Mouse (Mus musculus) NIH3T3 (cell line): ENCODE data around the gene Psmd3.
"Not testable (repeated sequence)": the region's sequence is repeated elsewhere in the genome, so short reads cannot be mapped to it uniquely, and the experiment has no call there.

Source experiments
- DNase-seq: peaks from one replicate; pipeline ENCODE4 v3.0.0-alpha.2; 2012; ENCODE audit warnings: low read depth

Gene Psmd3

DNA sequence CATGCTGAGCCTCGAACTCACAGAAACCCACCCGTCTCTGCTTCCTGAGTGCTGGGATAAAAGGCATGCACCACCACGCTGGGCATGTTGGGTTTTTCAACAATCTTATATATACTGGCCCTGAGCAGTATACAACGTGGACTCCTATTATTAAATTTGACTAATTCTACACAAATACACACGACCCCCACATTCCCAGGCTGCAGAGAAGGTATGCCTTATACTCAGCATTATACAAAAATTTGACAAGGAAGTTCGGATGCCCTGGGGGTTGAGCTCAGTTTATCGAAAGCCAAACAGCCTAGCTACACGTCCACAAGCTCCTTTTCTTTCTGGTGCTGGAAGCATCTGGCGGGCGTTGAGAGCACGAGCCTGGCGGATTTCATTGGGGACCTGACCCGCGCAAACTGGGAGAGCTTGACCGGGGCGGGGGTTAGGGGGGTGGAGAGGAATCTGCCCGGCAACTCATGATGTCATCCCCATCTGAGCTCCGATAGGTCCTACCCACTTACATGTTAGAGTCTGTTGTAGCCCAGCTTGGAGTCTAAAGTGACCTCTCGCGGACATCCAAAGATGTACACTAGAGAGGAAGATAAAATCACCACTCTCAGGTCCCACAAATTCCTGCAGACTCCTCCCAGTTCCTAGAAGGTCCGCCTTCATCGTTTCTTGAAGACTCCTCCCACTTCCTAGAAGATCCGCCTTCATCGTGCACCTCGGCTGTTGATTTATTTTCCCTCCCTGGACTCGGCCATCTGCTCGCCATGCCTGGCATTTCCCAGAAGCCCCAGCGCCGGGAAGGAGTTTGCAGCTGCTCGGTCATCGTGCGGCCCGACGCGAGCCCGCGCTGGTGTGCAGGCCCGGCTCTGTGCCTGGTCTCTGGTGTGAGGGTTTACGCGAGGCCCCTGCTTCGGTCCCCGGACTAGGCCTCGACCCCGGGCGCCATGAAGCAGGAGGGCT lies at the start of gene Psmd3:
Psmd3 (plus strand) TSS at position 769 of the 960 bp plus-strand sequence.
- peak; percentile 98 for DNase-seq

DNA sequence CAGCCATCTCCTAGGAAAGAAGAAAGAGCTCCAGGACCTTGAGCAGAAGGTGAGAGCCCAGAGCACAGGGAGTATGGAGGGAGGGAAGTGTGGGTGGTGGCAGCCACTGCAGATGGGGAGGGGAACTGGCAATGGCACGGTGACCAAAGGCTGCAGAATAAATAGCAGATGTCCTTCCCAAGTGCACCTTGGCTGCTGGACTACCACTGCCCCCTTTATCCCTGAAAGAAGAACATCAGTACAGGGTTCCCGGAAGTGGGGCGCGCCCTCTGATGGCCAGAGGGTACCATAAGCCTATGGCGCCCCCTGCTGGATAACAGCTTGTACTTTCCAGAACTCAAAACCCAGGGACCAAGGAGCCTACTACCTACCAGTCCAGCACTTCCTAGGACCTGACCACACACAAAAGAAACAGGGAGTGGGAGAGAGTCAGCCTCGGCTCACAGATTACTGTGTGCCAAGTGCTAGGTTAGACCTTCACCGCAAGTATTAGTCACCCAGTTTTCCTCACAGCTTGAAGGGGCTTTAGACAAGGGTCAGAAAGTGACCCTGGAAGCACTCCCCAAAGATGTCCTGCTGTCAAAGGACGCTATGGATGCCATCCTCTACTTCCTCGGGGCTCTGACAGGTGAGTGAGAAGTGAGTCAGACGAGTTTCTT lies 46.9 kb upstream of the Psmd3 start:
- DNase-seq: peak; percentile 44

DNA sequence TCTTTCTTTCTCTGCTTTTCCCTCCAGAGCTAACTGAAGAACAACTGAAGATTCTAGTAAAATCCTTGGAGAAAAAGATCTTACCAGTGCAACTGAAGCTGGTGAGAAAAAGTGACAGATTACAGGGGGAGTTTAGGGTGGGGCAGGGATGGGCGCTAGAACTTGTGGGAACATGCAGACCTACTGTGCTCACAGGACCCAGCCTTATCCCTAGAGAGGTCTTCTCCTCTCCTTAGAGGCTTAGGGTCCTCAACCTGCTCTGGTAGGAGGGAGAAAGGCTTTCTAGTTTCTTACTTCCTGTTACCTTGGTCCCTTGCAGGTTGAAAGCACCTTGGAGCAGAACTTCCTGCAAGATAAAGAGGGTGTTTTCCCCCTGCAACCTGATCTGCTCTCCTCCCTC lies 44.9 kb upstream of the Psmd3 start:
- DNase-seq: no peak

DNA sequence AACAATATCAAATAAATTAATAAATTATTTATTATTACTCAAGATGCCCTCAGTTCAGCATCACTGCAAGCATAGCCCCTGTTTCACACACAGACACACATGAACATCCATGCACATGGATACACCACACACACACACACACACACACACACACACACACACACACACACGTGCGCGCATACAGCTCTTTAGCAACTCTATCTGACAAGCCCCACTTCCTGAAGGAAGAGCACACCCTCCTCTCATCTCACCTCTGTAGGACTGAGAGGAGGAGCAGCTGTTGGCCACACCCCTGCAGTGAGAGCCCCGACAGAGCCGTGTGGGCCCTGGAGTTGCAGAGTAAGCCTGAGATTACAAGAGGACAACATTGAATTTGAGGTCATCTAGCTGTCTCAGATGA lies 42.3 kb upstream of the Psmd3 start:
- no peak for DNase-seq

DNA sequence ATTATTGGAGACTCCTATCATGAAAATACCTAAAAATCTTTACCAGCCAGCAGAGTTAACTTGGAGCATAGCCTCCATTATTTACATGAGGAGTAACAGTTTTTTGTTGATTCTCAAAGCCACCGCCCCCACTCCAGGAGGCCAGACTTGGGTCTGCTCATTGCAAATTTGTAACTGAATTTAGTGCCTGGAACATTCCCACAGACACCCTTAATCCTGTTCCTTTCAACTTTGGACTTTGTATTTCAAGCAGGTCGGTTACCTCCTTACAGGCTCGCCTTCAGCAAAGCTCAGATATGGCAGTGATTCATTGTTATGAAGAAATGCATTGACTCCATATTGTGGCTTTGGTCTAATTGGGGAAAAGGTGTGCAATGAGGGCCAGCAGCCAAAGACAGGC lies 37.6 kb upstream of the Psmd3 start:
- DNase-seq: no peak

DNA sequence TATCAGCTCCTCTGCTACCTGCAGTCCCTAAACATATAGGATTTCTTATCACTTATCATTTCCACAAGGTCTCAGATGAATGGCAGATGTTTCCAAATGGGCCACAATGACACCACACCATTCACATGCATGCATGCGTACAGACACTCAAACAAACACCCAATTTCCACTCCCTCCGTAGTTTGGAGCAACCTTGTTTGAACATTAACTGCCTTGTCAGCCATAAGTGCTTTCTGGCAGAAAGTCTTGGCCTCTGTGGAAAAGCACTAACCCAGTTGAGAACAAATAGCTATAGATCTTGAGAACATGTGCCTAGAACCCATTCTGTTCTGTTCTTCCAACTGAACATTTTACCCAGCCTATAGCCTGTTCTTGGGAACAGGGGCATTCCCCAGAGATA lies 36.4 kb upstream of the Psmd3 start:
- DNase-seq: no peak

DNA sequence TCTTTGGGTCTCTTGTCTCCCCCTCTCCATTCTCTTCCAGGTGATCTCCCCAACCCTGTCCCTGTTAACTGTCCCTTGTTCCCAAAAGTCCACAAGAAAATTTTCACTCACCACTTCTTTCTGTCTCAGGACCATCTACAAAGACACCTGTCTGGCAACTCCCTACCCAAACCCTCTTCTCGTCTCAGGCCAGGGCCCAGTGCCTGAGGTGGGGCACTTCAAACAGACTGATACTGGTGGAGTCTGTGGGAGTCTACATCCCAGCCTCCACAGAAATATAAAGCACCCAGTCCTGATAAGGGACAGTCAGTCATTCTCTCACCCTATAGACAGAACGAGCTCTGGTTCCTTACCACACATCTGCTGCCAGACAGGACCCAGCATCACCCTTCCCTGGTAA lies 35.9 kb upstream of the Psmd3 start, which contains the start of gene Gsdma2:
Gsdma2 (plus strand) TSS at position 301 of the 400 bp plus-strand sequence.
- DNase-seq: no peak

DNA sequence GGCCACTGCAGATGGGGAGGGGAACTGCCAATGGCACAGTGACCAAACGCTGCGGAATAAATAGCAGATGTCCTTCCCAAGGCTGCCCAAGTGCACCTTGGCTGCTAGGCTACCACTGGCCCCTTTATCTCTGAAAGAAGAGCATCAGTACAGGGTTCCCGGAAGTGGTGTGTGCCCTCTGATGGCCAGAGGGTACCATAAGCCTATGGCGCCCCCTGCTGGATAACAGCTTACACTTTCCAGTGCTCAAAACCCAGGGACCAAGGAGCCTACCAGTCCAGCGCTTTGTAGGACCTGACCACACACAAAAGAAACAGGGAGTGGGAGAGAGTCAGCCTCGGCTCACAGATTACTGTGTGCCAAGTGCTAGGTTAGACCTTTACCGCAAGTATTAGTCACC lies 27.3 kb upstream of the Psmd3 start:
- DNase-seq: peak; percentile 61

DNA sequence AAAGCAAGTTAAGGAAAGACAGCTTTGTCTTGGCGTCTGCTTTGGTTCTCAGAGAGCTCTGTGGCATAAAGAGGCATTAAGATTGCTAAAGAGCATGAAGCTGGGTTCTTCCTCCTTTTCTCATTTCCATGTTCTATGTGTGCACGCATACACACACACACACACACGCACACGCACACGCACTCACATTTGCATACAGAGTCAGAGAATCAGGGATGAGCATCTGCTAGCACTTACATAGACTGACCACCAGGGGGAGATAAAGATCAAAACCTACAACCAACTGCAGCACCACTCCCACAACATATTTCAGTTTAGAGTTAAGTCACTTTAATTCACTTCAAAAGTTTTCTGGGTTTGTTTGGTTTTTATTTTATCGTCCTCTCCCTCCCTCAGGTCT lies 21.8 kb upstream of the Psmd3 start:
- peak; percentile 80 for DNase-seq

DNA sequence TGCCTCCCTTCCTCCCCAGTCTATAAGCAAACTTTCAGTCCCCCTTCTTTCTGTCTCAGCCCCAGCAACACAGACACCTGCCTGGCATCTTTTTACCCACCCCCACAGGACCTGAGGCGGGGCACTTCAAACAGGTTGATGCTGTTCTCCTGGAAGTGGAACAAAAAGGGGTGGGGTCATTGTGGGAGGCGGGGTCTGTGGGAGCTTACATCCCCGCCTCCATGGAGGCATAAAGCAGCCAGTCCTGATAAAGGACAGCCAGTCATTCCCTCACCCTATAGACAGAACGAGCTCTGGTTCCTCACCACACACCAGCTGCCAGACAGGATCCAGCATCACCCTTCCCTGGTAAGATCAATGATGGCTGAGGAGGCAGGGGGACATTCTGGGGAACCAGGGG lies 18.3 kb upstream of the Psmd3 start, which contains the start of gene Gsdma:
Gsdma (plus strand) TSS at position 261 of the 400 bp plus-strand sequence.
- no peak for DNase-seq

DNA sequence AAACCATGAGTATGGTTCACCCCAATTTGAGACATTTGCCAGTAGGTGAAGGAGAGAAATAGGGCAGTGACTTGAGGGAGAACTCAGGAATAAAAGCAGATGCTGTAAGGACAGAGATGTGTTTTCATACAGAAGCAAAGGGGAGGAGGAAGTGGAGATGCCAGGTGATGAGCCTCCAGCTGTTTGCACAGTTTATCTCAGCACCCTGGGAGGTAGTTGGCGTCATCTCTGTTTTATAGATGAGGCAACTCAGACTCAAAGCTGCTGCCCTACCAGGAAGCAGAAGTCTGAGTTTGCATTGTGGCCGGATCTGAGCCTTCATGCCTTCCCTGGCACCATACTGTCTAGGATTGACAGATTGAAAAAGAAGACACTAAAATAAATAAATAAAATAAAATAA lies 13.4 kb upstream of the Psmd3 start:
- no peak for DNase-seq

DNA sequence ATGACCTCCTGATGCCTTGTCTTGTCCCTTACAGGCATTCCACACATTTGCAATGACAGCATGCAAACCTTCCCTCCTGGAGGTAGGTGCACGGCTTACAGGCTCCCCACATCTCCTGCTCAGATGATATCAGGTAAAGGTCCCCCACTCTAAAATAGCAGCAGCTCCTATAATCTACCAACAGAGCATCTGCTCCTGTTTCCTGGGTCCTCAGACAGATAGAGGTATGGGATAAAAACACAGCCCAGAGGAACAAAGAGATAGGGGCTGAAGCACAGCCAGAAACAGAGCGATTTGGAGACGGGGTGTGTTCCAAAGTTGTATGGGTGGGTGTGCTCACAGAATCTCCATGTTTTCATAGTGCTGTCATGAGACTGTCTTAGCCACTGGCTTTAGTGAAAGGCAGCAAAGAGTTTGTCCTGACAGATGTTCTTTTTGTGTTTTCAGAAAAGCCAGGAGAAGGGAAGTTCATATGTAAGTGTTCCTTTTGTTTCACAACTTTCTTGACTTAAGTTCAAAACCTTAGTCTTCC lies 11.0 kb upstream of the Psmd3 start:
- no peak for DNase-seq

DNA sequence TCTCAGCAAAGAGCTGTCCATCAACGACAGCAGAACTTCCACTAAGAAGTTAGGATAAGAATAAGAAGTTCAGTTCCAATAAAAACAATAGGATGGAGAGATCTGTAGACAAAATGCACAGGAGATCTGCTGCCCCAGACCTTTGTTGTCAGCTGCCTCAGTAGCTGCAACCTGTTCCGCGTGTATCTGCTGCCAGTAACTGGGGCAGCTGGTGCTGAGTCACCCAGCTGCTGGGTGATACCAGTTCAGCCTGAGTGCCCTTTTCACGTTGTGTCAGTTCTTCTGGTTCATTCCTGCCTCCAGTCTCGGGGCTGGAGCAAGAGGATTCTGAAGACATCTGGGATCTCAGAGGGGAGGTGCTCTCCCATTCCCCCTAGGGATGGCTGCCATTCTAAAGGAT lies 10.5 kb upstream of the Psmd3 start:
- peak; percentile 42 for DNase-seq

DNA sequence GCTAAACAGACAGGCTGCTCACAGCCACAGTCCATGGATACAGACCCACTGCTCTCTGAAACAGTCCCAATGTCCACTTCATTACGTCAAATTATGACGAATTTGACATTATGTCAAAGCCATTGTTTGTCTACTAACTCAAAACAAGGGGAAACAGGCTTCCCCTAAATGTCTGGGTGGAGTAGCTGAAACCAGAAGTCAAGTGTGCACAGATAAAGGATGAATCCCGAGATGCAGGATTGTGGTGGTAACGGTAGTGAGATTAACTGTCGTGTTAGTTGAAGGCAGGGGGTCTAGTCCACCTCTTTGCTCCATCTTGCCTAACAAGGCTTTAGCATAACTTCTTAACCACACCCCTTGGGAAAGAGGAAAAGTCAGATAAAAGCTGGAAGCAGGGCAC lies 9.9 kb upstream of the Psmd3 start:
- DNase-seq: no peak

DNA sequence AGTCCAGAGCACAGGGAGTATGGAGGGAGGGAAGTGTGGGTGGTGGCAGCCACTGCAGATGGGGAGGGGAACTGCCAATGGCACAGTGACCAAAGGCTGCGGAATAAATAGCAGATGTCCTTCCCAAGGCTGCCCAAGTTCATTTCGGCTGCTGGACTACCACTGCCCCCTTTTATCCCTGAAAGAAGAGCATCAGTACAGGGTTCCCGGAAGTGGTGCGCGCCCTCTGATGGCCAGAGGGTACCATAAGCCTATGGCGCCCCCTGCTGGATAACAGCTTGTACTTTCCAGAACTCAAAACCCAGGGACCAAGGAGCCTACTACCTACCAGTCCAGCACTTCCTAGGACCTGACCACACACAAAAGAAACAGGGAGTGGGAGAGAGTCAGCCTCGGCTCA lies 9.2 kb upstream of the Psmd3 start:
- DNase-seq: peak; percentile 77

DNA sequence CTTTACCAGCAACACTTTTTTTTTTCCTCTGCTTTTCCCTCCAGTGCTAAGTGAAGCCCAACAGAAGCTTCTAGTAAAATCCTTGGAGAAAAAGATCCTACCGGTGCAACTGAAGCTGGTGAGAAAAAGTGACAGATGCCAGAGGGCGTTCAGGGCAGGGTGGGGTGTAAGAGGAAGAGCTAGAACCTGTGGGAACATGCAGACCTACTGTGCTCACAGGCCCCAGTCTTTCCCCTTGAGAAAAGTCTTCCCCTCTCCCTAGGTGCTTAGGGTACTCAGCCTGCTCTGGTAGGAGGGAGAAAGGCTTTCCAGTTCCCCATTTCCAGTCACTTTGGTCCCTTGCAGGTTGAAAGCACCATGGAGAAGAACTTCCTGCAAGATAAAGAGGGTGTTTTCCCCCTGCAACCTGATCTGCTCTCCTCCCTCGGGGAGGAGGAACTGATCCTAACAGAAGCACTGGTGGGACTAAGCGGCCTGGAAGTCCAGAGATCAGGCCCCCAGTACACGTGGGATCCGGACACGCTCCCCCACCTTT lies 6.5 kb upstream of the Psmd3 start:
- DNase-seq: no peak

DNA sequence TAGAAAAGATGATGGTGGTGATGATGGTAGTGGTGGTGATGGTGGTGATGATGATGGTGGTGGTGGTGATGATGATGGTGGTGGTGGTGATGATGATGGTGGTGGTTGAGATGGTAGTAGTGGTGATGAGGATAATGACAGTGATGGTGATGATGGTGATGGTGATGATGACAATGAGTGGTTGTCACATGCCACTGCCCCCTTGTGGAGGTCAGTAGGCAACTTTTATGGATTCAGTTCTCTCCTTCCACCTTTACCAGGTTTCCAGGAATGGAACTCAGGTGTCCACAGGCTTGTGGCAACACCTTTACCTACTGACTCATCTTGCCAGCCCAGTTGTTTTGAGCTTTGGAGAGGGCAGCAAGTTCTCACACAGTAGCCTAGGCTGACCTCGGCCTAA lies 2.3 kb upstream of the Psmd3 start:
- no peak for DNase-seq

DNA sequence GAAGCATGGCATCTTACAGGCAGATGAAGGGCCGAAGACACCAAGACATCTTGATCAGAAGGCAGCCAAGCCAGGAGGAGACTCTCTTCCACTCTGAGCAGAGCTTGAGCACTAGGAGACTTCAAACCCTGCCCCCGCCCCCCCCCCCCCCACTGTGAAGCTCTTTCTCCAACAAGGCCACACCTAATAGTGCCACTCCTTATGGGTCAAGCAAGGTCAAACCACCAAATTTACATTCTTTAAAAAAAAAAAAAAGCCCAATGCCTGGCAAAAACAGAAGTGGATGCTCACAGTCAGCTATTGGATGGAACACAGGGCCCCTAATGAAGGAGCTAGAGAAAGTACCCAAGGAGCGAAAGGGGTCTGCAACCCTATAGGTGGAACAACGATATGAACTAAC lies 1.8 kb upstream of the Psmd3 start:
- DNase-seq: not testable (repeated sequence)

DNA sequence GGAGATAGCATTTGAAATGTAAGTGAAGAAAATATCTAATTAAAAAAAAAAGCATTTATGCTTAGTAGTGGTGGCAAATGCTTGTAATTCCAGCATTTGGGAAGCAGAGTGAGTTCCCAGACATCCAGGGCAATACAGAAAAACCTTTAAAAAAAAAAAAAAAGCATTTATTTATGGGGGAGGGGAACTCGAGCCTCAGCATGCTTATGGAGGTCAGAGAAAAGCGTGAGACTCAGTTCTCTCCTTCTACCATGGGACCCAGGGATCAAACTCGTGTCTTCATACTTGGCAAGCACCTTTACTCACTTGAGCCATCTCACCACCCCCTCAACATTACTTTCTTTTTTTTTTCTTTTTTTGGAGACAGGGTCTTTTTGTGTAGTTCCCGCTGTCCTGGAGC lies 1.2 kb upstream of the Psmd3 start:
- no peak for DNase-seq

DNA sequence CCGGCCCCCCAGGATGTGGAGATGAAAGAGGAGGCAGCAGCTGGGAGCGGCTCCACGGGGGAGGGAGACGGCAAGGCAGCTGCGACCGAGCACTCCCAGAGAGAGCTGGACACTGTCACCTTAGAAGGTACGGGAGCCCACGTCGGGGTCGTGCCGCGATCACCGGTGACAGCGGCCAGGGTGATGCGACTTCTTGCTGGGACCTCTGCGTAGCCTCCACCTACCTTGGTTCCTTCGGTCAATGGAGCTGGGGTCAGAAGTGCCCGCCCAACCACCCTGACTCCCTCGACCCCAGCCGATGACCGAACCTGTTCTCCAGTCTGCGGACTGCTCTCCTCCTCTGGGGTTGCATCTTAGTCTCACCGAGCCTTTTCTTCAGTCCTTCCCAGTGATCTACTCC lies 457 bp downstream of the Psmd3 start:
- DNase-seq: no peak

DNA sequence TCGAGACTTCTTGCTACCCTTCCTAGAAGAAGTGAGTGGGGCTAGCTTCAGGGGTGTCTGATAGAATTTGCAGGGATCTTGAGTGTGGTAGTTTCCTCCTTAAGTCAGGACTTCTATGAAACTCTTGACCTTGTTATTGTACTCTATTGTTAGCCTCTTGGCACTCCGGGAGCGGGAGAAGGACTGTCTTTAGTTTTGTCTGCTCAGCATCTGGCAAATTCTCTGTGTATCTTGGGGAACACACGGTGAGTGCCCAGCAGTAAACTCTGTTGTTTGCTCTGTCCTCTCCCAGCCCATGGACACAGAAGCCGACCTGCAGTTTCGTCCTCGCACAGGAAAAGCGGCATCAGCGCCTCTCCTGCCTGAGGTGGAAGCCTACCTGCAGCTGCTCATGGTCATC lies 3.3 kb downstream of the Psmd3 start:
- no peak for DNase-seq

DNA sequence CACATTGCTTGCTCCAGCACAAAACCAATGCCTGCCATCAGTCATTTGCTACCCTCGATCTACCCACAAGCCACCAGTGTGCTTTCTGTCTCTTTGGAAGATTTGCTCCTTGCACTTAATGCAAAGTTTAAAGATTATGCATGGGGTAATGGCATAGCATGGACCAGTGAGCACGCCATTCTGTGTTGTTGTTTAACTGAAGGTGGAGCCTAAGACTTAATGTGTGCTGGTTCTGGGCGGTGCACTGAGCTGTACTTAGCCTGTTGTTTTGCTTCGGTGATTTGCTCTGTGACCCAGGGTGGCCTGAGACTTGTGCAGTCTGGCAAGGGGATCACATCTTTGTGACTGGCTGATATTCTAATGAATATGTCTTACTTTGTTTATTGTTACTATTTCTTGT lies 4.6 kb downstream of the Psmd3 start:
- DNase-seq: no peak

DNA sequence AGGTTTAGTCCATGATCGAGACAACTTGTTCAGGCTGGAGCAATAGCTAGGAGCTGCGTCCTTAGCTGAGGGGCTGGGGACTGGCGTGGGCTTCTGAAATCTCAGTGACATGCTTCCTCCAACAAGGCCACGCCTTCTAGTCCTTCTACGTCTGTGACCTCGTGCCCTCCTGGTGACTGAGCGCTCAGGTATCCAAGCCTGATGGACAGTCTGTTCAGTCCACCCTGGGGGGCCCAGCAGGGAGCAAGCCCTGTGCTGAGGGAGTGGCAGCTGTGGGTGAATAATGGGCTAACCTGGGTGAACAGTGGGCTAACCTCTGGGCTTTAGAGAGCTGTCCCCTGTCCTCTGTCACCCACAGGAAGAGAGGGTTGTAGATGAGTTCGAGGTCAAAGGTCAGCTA lies 5.7 kb downstream of the Psmd3 start:
- DNase-seq: no peak
